Mouse (Mus musculus): ENCODE results near the gene Susd6.
A peak's percentile ranks its signal among the peaks of the same experiment; 100 is the strongest.

Gene Susd6

GRCm38 (mm10) chr12:80789849-80790694 lies at the start of gene Susd6:
TSS of gene Susd6 (plus strand) at chr12:80790510.
- DNase-seq (ENCODE audit: low spot score): peak; percentile 99

- DNase-seq (ENCODE audit: low spot score): peak; percentile 60
Measured at GRCm38 (mm10) chr12:80744614-80745013, 45.7 kb upstream of the Susd6 start.

GRCm38 (mm10) chr12:80746031-80746813 lies 44.1 kb upstream of the Susd6 start:
- DNase-seq (ENCODE audit: low spot score): no peak

- DNase-seq (ENCODE audit: low spot score): no peak
Measured at GRCm38 (mm10) chr12:80751556-80751955, 38.8 kb upstream of the Susd6 start.

- DNase-seq (ENCODE audit: low spot score): no peak
Measured at GRCm38 (mm10) chr12:80757751-80758558, 32.4 kb upstream of the Susd6 start.

- no peak for DNase-seq (ENCODE audit: low spot score)
Measured at GRCm38 (mm10) chr12:80758559-80759386, 31.5 kb upstream of the Susd6 start.

GRCm38 (mm10) chr12:80759387-80759712 lies 31.0 kb upstream of the Susd6 start:
- DNase-seq (ENCODE audit: low spot score): no peak

GRCm38 (mm10) chr12:80759713-80760395 lies 30.5 kb upstream of the Susd6 start:
- peak; percentile 70 for DNase-seq (ENCODE audit: low spot score)

- DNase-seq (ENCODE audit: low spot score): peak; percentile 93
Measured at GRCm38 (mm10) chr12:80760396-80760801, 29.9 kb upstream of the Susd6 start, which contains the start of gene Ccdc177. TSS of gene Ccdc177 (minus strand) at chr12:80760687.

GRCm38 (mm10) chr12:80762982-80763381 lies 27.3 kb upstream of the Susd6 start:
- DNase-seq (ENCODE audit: low spot score): no peak

- no peak for DNase-seq (ENCODE audit: low spot score)
Measured at GRCm38 (mm10) chr12:80764116-80764515, 26.2 kb upstream of the Susd6 start.

- peak; percentile 97 for DNase-seq (ENCODE audit: low spot score)
Measured at GRCm38 (mm10) chr12:80769697-80770096, 20.6 kb upstream of the Susd6 start.

GRCm38 (mm10) chr12:80774786-80775185 lies 15.5 kb upstream of the Susd6 start:
- DNase-seq (ENCODE audit: low spot score): no peak

GRCm38 (mm10) chr12:80776046-80776634 lies 14.2 kb upstream of the Susd6 start:
- no peak for DNase-seq (ENCODE audit: low spot score)

- DNase-seq (ENCODE audit: low spot score): no peak
Measured at GRCm38 (mm10) chr12:80778188-80778936, 11.9 kb upstream of the Susd6 start.

GRCm38 (mm10) chr12:80779760-80780159 lies 10.6 kb upstream of the Susd6 start:
- no peak for DNase-seq (ENCODE audit: low spot score)

GRCm38 (mm10) chr12:80782190-80782589 lies 8.1 kb upstream of the Susd6 start:
- no peak for DNase-seq (ENCODE audit: low spot score)

- peak; percentile 46 for DNase-seq (ENCODE audit: low spot score)
Measured at GRCm38 (mm10) chr12:80782892-80783291, 7.4 kb upstream of the Susd6 start.

- DNase-seq (ENCODE audit: low spot score): no peak
Measured at GRCm38 (mm10) chr12:80783889-80784288, 6.4 kb upstream of the Susd6 start.

GRCm38 (mm10) chr12:80785005-80785404 lies 5.3 kb upstream of the Susd6 start:
- no peak for DNase-seq (ENCODE audit: low spot score)

Data from retina, embryonic 14.5 days (tissue).